Mouse (Mus musculus) CH12.LX (cell line): ENCODE measurements around the gene Ubash3a. TPM values are rescaled to one million over a fixed set of nuclear protein-coding genes. Genes with fewer than 3 reads are reported as not detected.

Source experiments
- DNase-seq: peaks from one replicate; pipeline ENCODE4 v3.0.0-alpha.2; 2013; ENCODE audit errors: extremely low read depth
- H3K27ac ChIP-seq: 2 replicates; pipeline ENCODE4 v1.5.1; 2012; ENCODE audit warnings: low read depth, mild to moderate bottlenecking, control low read depth, moderate library complexity; ENCODE audit not compliant: insufficient read depth
- H3K27me3 ChIP-seq: replicated peaks from 2 replicates; pipeline ENCODE3; 2012; ENCODE audit warnings: inconsistent platforms
- H3K36me3 ChIP-seq, 2 experiments: replicated peaks in 1 of 2; 2 replicates each; pipeline versions ENCODE3 to v1.6.1; 2012; ENCODE audit warnings: inconsistent platforms in 1 of 2, low read length in 1 of 2, mild to moderate bottlenecking in 1 of 2, mixed read lengths in 1 of 2, moderate library complexity in 1 of 2; ENCODE audit not compliant: control insufficient read depth in 1 of 2, insufficient read depth in 1 of 2
- H3K4me1 ChIP-seq, 2 experiments: 2 replicates each; pipeline ENCODE4 v1.6.1; 2012; ENCODE audit warnings: inconsistent platforms in 1 of 2, moderate library complexity in 1 of 2; ENCODE audit not compliant: insufficient read depth in 2 of 2, control insufficient read depth in 1 of 2
- H3K4me2 ChIP-seq: 2 replicates; pipeline ENCODE4 v1.6.1; 2012; ENCODE audit warnings: low read depth, mild to moderate bottlenecking, control low read depth; ENCODE audit not compliant: poor library complexity, insufficient read depth, severe bottlenecking
- H3K4me3 ChIP-seq, 3 experiments: fragments of 150-350 bp in 1 of 3; sonication (generic) in 1 of 3; replicated peaks in 1 of 3; 2 replicates each; pipeline versions ENCODE3 to v1.5.1; 2011 to 2012; ENCODE audit warnings: low read depth in 2 of 3, low read length in 2 of 3, mild to moderate bottlenecking in 2 of 3, moderate library complexity in 2 of 3, control low read depth in 1 of 3, improper control_type of control experiment in 1 of 3, inconsistent platforms in 1 of 3, mixed read lengths in 1 of 3; ENCODE audit not compliant: poor library complexity in 1 of 3
- H3K79me2 ChIP-seq: replicated peaks from 2 replicates; pipeline ENCODE4 v1.6.1; 2012; ENCODE audit warnings: mild to moderate bottlenecking, moderate library complexity; ENCODE audit not compliant: control insufficient read depth, poor library complexity, insufficient read depth, severe bottlenecking; ENCODE audit errors: extremely low read depth
- H3K9ac ChIP-seq: 2 replicates; pipeline ENCODE4 v1.6.1; 2012; ENCODE audit warnings: low read depth, mild to moderate bottlenecking, control low read depth, moderate library complexity; ENCODE audit not compliant: insufficient read depth
- H3K9me3 ChIP-seq: replicated peaks from 2 replicates; pipeline ENCODE3; 2012; ENCODE audit warnings: low read length, inconsistent platforms, mixed read lengths
- CHD1 ChIP-seq: IDR thresholded peaks from 2 replicates; pipeline ENCODE4 v1.6.1; 2012; ENCODE audit warnings: low read depth, low read length, improper control_type of control experiment, inconsistent platforms
- ELF1 ChIP-seq: IDR thresholded peaks from 2 replicates; pipeline ENCODE4 v1.6.1; 2014; ENCODE audit warnings: low read depth, mild to moderate bottlenecking, inconsistent platforms, low read length, improper control_type of control experiment
- IRF4 ChIP-seq: IDR thresholded peaks from 2 replicates; pipeline ENCODE4 v1.6.1; 2014; ENCODE audit warnings: low read depth, mild to moderate bottlenecking, inconsistent platforms, low read length, improper control_type of control experiment
- JUN ChIP-seq: IDR thresholded peaks from 2 replicates; pipeline ENCODE4 v1.6.1; 2011; ENCODE audit warnings: low read depth, mild to moderate bottlenecking, low read length, improper control_type of control experiment, moderate library complexity; ENCODE audit not compliant: insufficient read depth
- MAZ ChIP-seq: IDR thresholded peaks from 2 replicates; pipeline ENCODE4 v1.6.1; 2012; ENCODE audit warnings: low read depth, mild to moderate bottlenecking, inconsistent platforms, low read length, improper control_type of control experiment, moderate library complexity
- MEF2A ChIP-seq: IDR thresholded peaks from 2 replicates; pipeline ENCODE4 v1.6.1; 2014; ENCODE audit warnings: low read depth, mild to moderate bottlenecking, inconsistent platforms, low read length, improper control_type of control experiment, borderline replicate concordance
- MXI1 ChIP-seq: IDR thresholded peaks from 2 replicates; pipeline ENCODE4 v1.6.1; 2011; ENCODE audit warnings: mild to moderate bottlenecking, low read depth, low read length, improper control_type of control experiment
- MYC ChIP-seq: IDR thresholded peaks from 2 replicates; pipeline ENCODE4 v1.6.1; 2011; ENCODE audit warnings: low read depth, mild to moderate bottlenecking, improper control_type of control experiment, low read length
- NELFE ChIP-seq: IDR thresholded peaks from 2 replicates; pipeline ENCODE4 v1.6.1; 2011; ENCODE audit warnings: low read depth, low read length, improper control_type of control experiment
- RCOR1 ChIP-seq: conservative IDR thresholded peaks from 2 replicates; pipeline ENCODE4 v1.6.1; 2012; ENCODE audit warnings: low read depth, mild to moderate bottlenecking, inconsistent platforms, low read length, improper control_type of control experiment
- TBP ChIP-seq: conservative IDR thresholded peaks from 2 replicates; pipeline ENCODE4 v1.6.1; 2011; ENCODE audit warnings: low read depth, low read length, improper control_type of control experiment
- TCF12 ChIP-seq: IDR thresholded peaks from 2 replicates; pipeline ENCODE4 v1.6.1; 2014; ENCODE audit warnings: low read depth, mild to moderate bottlenecking, inconsistent platforms, low read length, improper control_type of control experiment
- UBTF ChIP-seq: IDR thresholded peaks from 2 replicates; pipeline ENCODE4 v1.6.1; 2012; ENCODE audit warnings: low read depth, mild to moderate bottlenecking, inconsistent platforms, low read length, improper control_type of control experiment, moderate library complexity
- USF2 ChIP-seq: conservative IDR thresholded peaks from 2 replicates; pipeline ENCODE4 v1.6.1; 2011; ENCODE audit warnings: low read depth, low read length, improper control_type of control experiment
- ZC3H11A ChIP-seq: IDR thresholded peaks from 2 replicates; pipeline ENCODE4 v1.6.1; 2012; ENCODE audit warnings: low read depth, mild to moderate bottlenecking, inconsistent platforms, low read length, improper control_type of control experiment
- ZKSCAN1 ChIP-seq: IDR thresholded peaks from 2 replicates; pipeline ENCODE4 v1.6.1; 2012; ENCODE audit warnings: low read depth, inconsistent platforms, low read length, improper control_type of control experiment, borderline replicate concordance
- ZMIZ1 ChIP-seq: IDR thresholded peaks from 2 replicates; pipeline ENCODE4 v1.6.1; 2012; ENCODE audit warnings: low read depth, mild to moderate bottlenecking, inconsistent platforms, low read length, improper control_type of control experiment
- ZNF384 ChIP-seq: IDR thresholded peaks from 2 replicates; pipeline ENCODE4 v1.6.1; 2012; ENCODE audit warnings: low read depth, low read length, improper control_type of control experiment, inconsistent platforms
- dilution Hi-C: fragments of 300-500 bp; cut with MboI; formaldehyde crosslinking; loops from 2 replicates; pipeline ENCODE4 v1.14.3; 2020; ENCODE audit warnings: low sequenced_read_pairs; ENCODE audit not compliant: extremely low pct_unique_long_range_greater_than_20kb, extremely low pct_ligation_motif_present
- in situ Hi-C: fragments of 300-500 bp; cut with MboI; formaldehyde crosslinking; loops from 3 replicates; pipeline ENCODE4 v1.14.3; 2019; ENCODE audit warnings: low sequenced_read_pairs, low pct_ligation_motif_present, low pct_unique_long_range_greater_than_20kb, mixed read lengths
- polyA plus RNA-seq: library from polyadenylated mRNA; unstranded; fragments of >175 nt; gene quantifications from 2 replicates; pipeline ENCODE4 v1.2.1, GENCODE M21; 2012; ENCODE audit warnings: low read depth; ENCODE audit not compliant: insufficient read length
- total RNA-seq, 2 experiments: library from RNA; depleted of rRNA; stranded (reverse); fragments of 300-350 nt in 1 of 2; fragments of >200 nt in 1 of 2; gene quantifications; 2 replicates each; pipeline ENCODE4 v1.2.3; 2012 to 2014

Ubash3a gene
- total and polyA plus RNA-seq, 3 experiments, result 0.08 to 0.17 TPM; not detected in 1

GRCm38 (mm10) chr17:31224591-31224990, 16.9 kb downstream of the Ubash3a start:
- Histone ChIP-seq H3K4me3 (no peak overlapping the region), H3K27ac (no peak overlapping the region), H3K79me2 (no peaks in the 10 kb centered on the region), H3K4me2 (no peak overlapping the region), H3K36me3 (no peaks in the 10 kb centered on the region), H3K4me1 (peaks cover 4 to 33% of the 10 kb centered on the region in 2 experiments; a peak in 3 of 4 replicates), H3K9ac (no peak overlapping the region), H3K9me3 (no peaks in the 10 kb centered on the region), H3K27me3 (peaks cover 14% of the 10 kb centered on the region)
- in situ Hi-C loops (no loop called here), dilution Hi-C loops (no loop called here)
- no peak for DNase-seq
- TF ChIP-seq NELFE (no peak), USF2 (no peak), ELF1 (no peak), ZMIZ1 (no peak), MAZ (no peak), MEF2A (no peak), ZC3H11A (no peak), CHD1 (no peak), JUN (no peak), RCOR1 (no peak), MYC (no peak), ZKSCAN1 (no peak), ZNF384 (no peak), IRF4 (no peak)

- Histone ChIP-seq H3K27ac (no peak overlapping the region), H3K4me3 (no peak overlapping the region)
- TF ChIP-seq MXI1, result no peak
- no peak for TF ChIP-seq ZC3H11A
- TF ChIP-seq TCF12, result no peak
- no peak for TF ChIP-seq UBTF
- no peak for TF ChIP-seq TBP
- TF ChIP-seq, all 38 proteins: peak for 0
- Histone ChIP-seq H3K4me2 (no peak overlapping the region), H3K36me3 (no peaks in the 10 kb centered on the region), H3K4me1 (peaks cover 4 to 33% of the 10 kb centered on the region in 2 experiments; a peak in 3 of 4 replicates), H3K9me3 (no peaks in the 10 kb centered on the region), H3K27me3 (peaks cover 20% of the 10 kb centered on the region), H3K9ac (no peak overlapping the region), H3K79me2 (no peaks in the 10 kb centered on the region)
- DNase-seq, result no peak
- dilution Hi-C loops, result no loop called here
- in situ Hi-C loops, result loop anchor here (25.0 kb wide), 1 partner anchor 214 kb away; no protein-coding TSS in a partner anchor
These were observed 18.7 kb downstream of the Ubash3a start for GRCm38 (mm10) chr17:31226368-31226767.
